Mouse (Mus musculus): ENCODE measurements at regions not wholly inside any gene's neighbourhood (a gene's known extent, or its start where the extent isn't known, plus 50 kb on each side); places are given as distances from the start of the nearest gene placed in this dataset.
A peak's percentile ranks its signal among the peaks of the same experiment; 100 is the strongest.
"Not testable (repeated sequence)": the region's sequence is repeated elsewhere in the genome, so short reads cannot be mapped to it uniquely, and the experiment has no call there.

DNA sequence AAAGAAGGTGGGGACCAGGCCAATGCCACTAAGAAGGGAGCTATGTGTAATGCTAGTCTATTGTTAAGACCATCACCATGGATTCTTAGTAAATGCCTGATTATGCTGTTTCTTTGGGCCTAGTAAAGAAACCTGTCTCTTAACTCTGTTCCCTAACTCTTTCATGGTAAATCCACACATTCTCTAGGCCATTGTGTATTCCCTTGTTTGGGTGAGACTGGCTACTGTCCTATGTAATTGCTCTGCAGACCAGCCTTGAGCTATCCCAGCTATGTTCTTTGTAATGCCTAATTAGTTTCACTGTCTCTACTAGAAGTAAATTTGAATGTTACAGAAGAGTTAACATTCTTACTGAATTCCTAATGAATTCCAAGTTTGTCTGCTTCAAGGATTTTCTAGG, 186.9 kb upstream of the Gm10750 start:
- Histone ChIP-seq H3K9me3 (ENCODE audit: low read length) (no peaks in the 10 kb centered on the region), H3K4me1 (ENCODE audit: insufficient read depth) (no peaks in the 10 kb centered on the region), H3K27ac (ENCODE audit: low read depth) (no peak overlapping the region), H3K4me2 (ENCODE audit: low read depth, low read length) (no peak overlapping the region), H3K9ac (replicated peaks) (no peak overlapping the region), H3K27me3 (ENCODE audit: insufficient read depth, low read length) (no peaks in the 10 kb centered on the region), H3K36me3 (replicated peaks; ENCODE audit: insufficient read depth, low read length) (no peaks in the 10 kb centered on the region), H3K4me3 (ENCODE audit: low read depth, low read length) (no peak overlapping the region)
- no peak for ATAC-seq
- TF ChIP-seq CTCF (IDR thresholded peaks at IDR 0.05; ENCODE audit: low read depth), result no peak
- no peak for TF ChIP-seq EP300 (IDR thresholded peaks at IDR 0.05; ENCODE audit: low read depth)
- DNase-seq, result no peak

DNA sequence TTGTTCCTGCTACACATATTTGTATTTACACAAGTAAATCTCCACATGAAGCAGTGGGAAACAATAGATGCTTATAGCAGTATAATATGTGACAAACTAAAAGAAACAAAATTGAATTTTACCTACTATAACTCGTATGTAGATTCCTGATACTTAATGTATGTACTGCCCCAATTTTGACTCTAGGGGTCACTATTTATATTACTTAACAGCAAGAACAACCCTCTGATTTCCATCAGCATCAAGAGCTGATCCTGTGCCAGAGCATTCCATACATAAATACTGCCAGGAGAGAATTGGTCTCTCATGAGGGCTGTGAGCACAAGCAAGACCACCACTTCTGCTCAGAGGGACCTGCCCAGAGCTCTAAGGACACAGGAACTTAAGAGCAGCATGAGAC, 178.7 kb upstream of the Gm10750 start:
- Histone ChIP-seq H3K4me1 (ENCODE audit: insufficient read depth) (no peaks in the 10 kb centered on the region), H3K9ac (replicated peaks) (no peak overlapping the region), H3K4me2 (ENCODE audit: low read depth, low read length) (no peak overlapping the region), H3K36me3 (replicated peaks; ENCODE audit: insufficient read depth, low read length) (no peaks in the 10 kb centered on the region), H3K4me3 (ENCODE audit: low read depth, low read length) (no peak overlapping the region), H3K27me3 (ENCODE audit: insufficient read depth, low read length) (no peaks in the 10 kb centered on the region), H3K9me3 (ENCODE audit: low read length) (no peaks in the 10 kb centered on the region), H3K27ac (ENCODE audit: low read depth) (no peak overlapping the region)
- TF ChIP-seq EP300 (IDR thresholded peaks at IDR 0.05; ENCODE audit: low read depth) (no peak), CTCF (IDR thresholded peaks at IDR 0.05; ENCODE audit: low read depth) (no peak)
- no peak for DNase-seq
- 79% methylated on average over 1 of the region's 1 CpGs for WGBS (ENCODE audit: insufficient replicate concordance)
- ATAC-seq, result no peak

DNA sequence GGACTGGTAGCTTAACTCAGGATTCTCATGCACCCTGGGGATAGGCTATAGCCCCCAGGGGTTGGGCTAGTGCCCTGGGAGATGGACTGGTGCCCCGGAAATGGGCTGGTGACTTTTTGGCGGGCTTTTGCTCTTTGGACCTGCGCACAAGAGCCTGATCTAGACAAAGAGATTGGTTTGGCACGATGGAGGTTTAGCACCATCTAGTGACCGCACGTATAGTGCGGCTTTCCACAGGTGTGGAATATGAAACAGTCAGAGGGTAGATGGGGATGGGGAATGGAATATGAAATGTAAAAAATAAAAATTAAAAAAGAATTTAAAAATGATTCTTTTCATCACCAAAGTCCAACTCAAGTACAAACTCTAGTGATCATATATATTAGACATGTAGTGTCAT, 141.4 kb upstream of the Gm10750 start:
- not testable (repeated sequence) for H3K9ac ChIP-seq (replicated peaks); H3K36me3 ChIP-seq (replicated peaks; ENCODE audit: insufficient read depth, low read length); ATAC-seq; H3K27ac ChIP-seq (ENCODE audit: low read depth); H3K27me3 ChIP-seq (ENCODE audit: insufficient read depth, low read length); H3K4me2 ChIP-seq (ENCODE audit: low read depth, low read length); H3K9me3 ChIP-seq (ENCODE audit: low read length); H3K4me1 ChIP-seq (ENCODE audit: insufficient read depth); DNase-seq; H3K4me3 ChIP-seq (ENCODE audit: low read depth, low read length)
- peak; percentile 15; the same call in 1 of the 2 replicates for TF ChIP-seq CTCF (IDR thresholded peaks at IDR 0.05; ENCODE audit: low read depth)
- WGBS (ENCODE audit: insufficient replicate concordance), result 30% methylated on average over 7 of the region's 7 CpGs

DNA sequence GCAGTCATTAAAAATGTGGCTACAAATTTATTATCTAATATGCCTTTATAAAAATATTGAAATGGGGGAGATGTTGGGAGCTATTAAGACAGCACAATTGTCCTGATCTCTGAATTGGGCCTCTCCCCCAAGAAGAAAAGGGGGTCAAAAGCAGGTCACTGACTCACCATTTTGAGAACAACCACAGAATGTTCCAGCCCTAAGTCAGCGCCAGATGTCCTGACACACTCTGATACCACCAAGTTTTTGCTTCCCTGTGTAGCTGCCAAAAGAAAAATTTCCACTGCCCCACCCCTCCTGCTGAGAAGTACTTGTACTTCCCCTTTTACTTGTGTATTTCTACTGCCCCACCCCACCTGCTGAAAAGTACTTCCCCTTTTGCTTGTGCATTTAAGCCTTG, 92.5 kb upstream of the Gm10750 start:
- WGBS (ENCODE audit: insufficient replicate concordance), result 67% methylated on average over 1 of the region's 1 CpGs
- not testable (repeated sequence) for H3K4me2 ChIP-seq (ENCODE audit: low read depth, low read length); H3K27me3 ChIP-seq (ENCODE audit: insufficient read depth, low read length); H3K36me3 ChIP-seq (replicated peaks; ENCODE audit: insufficient read depth, low read length); ATAC-seq; H3K27ac ChIP-seq (ENCODE audit: low read depth); H3K4me1 ChIP-seq (ENCODE audit: insufficient read depth); H3K4me3 ChIP-seq (ENCODE audit: low read depth, low read length); DNase-seq; H3K9me3 ChIP-seq (ENCODE audit: low read length); H3K9ac ChIP-seq (replicated peaks)

DNA sequence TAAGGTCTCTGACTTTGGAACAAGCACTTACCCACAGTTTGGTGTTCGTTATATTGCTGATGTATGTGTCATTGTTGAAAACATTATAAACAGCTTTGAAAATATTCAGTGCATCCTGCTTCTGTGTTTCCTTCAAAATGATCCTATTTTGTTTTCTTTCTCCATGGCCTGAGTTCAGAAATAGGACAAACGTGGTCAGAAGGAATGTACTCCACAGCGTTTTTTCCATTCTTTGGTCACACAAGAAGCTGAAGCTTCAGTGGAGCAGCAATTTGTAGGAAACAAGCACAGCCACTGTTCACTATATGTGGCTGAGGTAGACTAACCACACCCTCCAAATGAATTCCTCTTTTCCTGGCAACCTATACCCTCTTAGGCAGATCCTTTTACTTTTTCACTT, 75.1 kb upstream of the Gm10750 start:
- H3K4me3 ChIP-seq (ENCODE audit: low read depth, low read length), result no peak overlapping the region
- no peaks in the 10 kb centered on the region for H3K9me3 ChIP-seq (ENCODE audit: low read length)
- H3K27ac ChIP-seq (ENCODE audit: low read depth), result no peak overlapping the region
- no peak for ATAC-seq
- no peaks in the 10 kb centered on the region for H3K36me3 ChIP-seq (replicated peaks; ENCODE audit: insufficient read depth, low read length)
- no peak overlapping the region for H3K4me2 ChIP-seq (ENCODE audit: low read depth, low read length)
- no peaks in the 10 kb centered on the region for H3K4me1 ChIP-seq (ENCODE audit: insufficient read depth)
- no peaks in the 10 kb centered on the region for H3K27me3 ChIP-seq (ENCODE audit: insufficient read depth, low read length)
- WGBS (ENCODE audit: insufficient replicate concordance), result 37% methylated on average over 3 of the region's 3 CpGs
- TF ChIP-seq EP300 (IDR thresholded peaks at IDR 0.05; ENCODE audit: low read depth) (no peak), CTCF (IDR thresholded peaks at IDR 0.05; ENCODE audit: low read depth) (no peak)
- DNase-seq, result no peak
- no peak overlapping the region for H3K9ac ChIP-seq (replicated peaks)
